Mouse (Mus musculus): Measurements from ENCODE around the gene Sf3a3.

DNA sequence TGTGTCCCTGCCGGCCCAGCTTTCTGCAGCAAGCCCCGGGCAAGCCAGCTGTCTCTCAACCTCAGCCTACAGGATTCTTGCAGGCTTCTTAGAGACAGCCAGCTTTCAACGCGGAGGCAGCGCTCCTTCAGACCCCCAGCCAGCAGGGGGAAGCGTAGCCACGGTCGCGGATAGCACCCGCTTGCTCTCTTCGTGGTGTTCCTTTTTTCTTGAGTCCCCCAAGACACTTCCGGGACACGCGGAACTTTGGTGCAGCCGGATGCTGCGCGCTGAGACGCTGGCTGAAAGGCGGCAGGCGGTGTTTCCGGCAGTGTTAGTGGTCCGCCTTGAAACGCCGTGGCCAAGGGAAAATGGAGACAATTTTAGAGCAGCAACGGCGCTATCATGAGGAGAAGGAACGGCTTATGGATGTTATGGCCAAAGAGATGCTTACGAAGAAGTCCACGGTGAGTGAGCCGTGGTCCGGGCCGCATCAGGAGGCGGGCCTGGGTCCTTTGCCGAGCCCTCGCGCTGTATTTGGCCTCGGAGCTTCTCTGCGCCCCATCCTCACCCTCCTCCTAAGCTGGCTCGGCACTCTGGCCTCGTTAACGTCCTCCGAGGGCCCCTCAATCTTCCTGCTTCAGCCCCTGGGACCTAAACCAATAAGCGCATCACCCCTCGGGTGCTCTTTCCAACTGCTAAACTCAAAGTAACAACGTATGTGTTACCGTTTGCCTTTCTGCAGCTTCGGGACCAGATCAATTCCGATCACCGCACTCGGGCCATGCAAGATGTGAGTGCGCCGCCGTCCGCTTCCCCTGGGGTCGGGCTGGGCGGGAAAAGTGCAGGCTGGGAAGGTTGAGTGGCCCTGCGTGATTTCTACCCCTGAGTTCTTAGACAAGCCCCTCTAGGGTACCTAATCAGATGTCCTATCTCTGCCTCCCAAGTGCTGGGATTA is at the start of gene Sf3a3:
- TF ChIP-seq POLR2A (IDR thresholded peaks at IDR 0.05; ENCODE audit: borderline replicate concordance, extremely low read depth, insufficient read depth, insufficient read length, poor library complexity, severe bottlenecking) (no peak), CTCF (IDR thresholded peaks at IDR 0.05; ENCODE audit: borderline replicate concordance, extremely low read depth, insufficient read depth, insufficient read length) (peak; percentile 89)

Measured in brain, embryonic 14.5 days (tissue).